10 mouse cellular contexts compared by ENCODE assay signal in genomic region chr5:28269469-28269991, GRCm38 (mm10). TPM values are rescaled to one million over a fixed set of nuclear protein-coding genes. Genes with fewer than 3 reads are reported as not detected.
A peak's percentile ranks its signal among the peaks of the same experiment; 100 is the strongest.
DNase-seq lines count a peak whose midpoint lies in the region; ATAC-seq and TF ChIP-seq lines count a peak whose summit lies in the region.
"Had no signal": no experiment of that assay in that cellular context is flagged by ENCODE, and none has a peak within 500 bp of the region (broad histone marks: within the 10 kb centered on the region; RNA-seq: fewer than 3 reads in every experiment).

No protein-coding gene starts in this region.

- TF ChIP-seq CTCF in bone marrow, adult 2 months (IDR thresholded peaks at IDR 0.05; ENCODE audit: control insufficient read depth, insufficient read depth, low read length): no peak
- no peak for TF ChIP-seq CTCF in kidney, adult 2 months (conservative IDR thresholded peaks at IDR 0.05; ENCODE audit: insufficient read depth, insufficient read length, low read depth, low read length)

- peak; percentile 46 for DNase-seq in liver, embryonic 13.5 days
- peak; percentile 48 for DNase-seq in thymus, postnatal 14 days
- no peak for DNase-seq in adrenal gland, adult (ENCODE audit: inconsistent age in 2 of 2, low spot score in 1 of 2)
- DNase-seq in kidney, adult 2 months: no peak
- no peak for DNase-seq in layer of hippocampus, postnatal 36 days
- DNase-seq: adrenal gland, adult 2 months had no signal

- H3K4me1 ChIP-seq in bone marrow, adult 2 months (ENCODE audit: control insufficient read depth, insufficient read depth, low read length): peaks cover 11% of the 10 kb centered on the region; the same call in 1 of the 2 replicates
- peaks cover 19% of the 10 kb centered on the region for H3K4me1 ChIP-seq in liver, embryonic 13.5 days (replicated peaks)
- H3K4me1 ChIP-seq in kidney, adult 2 months (ENCODE audit: control insufficient read depth, insufficient read depth, low read length): no peaks in the 10 kb centered on the region

- TF ChIP-seq POLR2A in bone marrow, adult 2 months (IDR thresholded peaks at IDR 0.05; ENCODE audit: borderline replicate concordance, control insufficient read depth, low read depth, low read length): no peak
- TF ChIP-seq POLR2A in kidney, adult 2 months (IDR thresholded peaks at IDR 0.05; ENCODE audit: low read depth, low read length): no peak

- H3K36me3 ChIP-seq in liver, embryonic 13.5 days: no peaks in the 10 kb centered on the region
- no peaks in the 10 kb centered on the region for H3K36me3 ChIP-seq in kidney, adult 2 months (ENCODE audit: control insufficient read depth, insufficient read depth, low read length)

- H3K9me3 ChIP-seq in liver, embryonic 13.5 days (replicated peaks): no peaks in the 10 kb centered on the region

- H3K27me3 ChIP-seq in liver, embryonic 13.5 days: no peaks in the 10 kb centered on the region; the same call in 1 of the 2 replicates
- H3K27me3 ChIP-seq in kidney, adult 2 months (replicated peaks; ENCODE audit: control insufficient read depth, insufficient read depth, low read length): no peaks in the 10 kb centered on the region

- peak overlapping the region; percentile 91 for H3K27ac ChIP-seq in bone marrow, adult 2 months (ENCODE audit: control insufficient read depth, insufficient read depth, low read depth, low read length, poor library complexity)
- peak overlapping the region; percentile 47 for H3K27ac ChIP-seq in liver, embryonic 13.5 days
- H3K27ac ChIP-seq in kidney, adult 2 months (ENCODE audit: insufficient read depth, low read depth, low read length): no peak overlapping the region
- H3K27ac ChIP-seq: heart, adult 2 months had no signal

- H3K4me3 ChIP-seq in bone marrow, adult 2 months (replicated peaks; ENCODE audit: control insufficient read depth, low read depth, low read length): peak overlapping the region; percentile 46
- no peak overlapping the region for H3K4me3 ChIP-seq in liver, embryonic 13.5 days (replicated peaks)
- H3K4me3 ChIP-seq in kidney, adult 2 months (ENCODE audit: insufficient read depth, low read depth, low read length): no peak overlapping the region
- H3K4me3 ChIP-seq: heart, adult 2 months had no signal

- peak; percentile 96 for ATAC-seq in liver, embryonic 13.5 days (ENCODE audit: low read depth)
- peak; percentile 94 for ATAC-seq in megakaryocyte-erythroid progenitor cell, adult 5-6 weeks (replicated peaks; ENCODE audit: low FRiP score, low TSS enrichment, poor library complexity, severe bottlenecking)
- ATAC-seq: midbrain, embryonic 16.5 days had no signal

- H3K4me2 ChIP-seq in liver, embryonic 13.5 days: peak overlapping the region; percentile 47

- H3K9ac ChIP-seq in liver, embryonic 13.5 days: peak overlapping the region; percentile 4; the same call in 1 of the 2 replicates

- 7% methylated on average over 6 of the region's 6 CpGs for WGBS in bone marrow, adult 2 months
- 6% methylated on average over 6 of the region's 6 CpGs for WGBS in liver, embryonic 13.5 days (ENCODE audit: insufficient replicate concordance)
- WGBS in kidney, adult 2 months: 60% methylated on average over 6 of the region's 6 CpGs

RNA-seq across cellular contexts. Expression of gene Cnpy1, which starts 23.9 kb away (rescaled TPM):
- polyA plus RNA-seq in bone marrow, adult 2 months (2011; ENCODE audit: insufficient read depth, insufficient read length, low replicate concordance, missing spikeins): not detected in 2 replicates
- polyA plus RNA-seq in liver, embryonic 13.5 days (2015; fragmentation: Nextera tagmentation; extraction: Ambion mirVana): 0.03 TPM in 1 of 2 replicates, not detected in the other
- total RNA-seq in megakaryocyte-erythroid progenitor cell, adult 5-6 weeks (2014; fragmentation: Nextera tagmentation): not detected in 2 replicates
- total RNA-seq in megakaryocyte-erythroid progenitor cell, adult 5-6 weeks (2017): not detected in 2 replicates
- 0.11 and 0.19 TPM in 2 replicates for polyA plus RNA-seq in kidney, adult 2 months (2012; rRNA removed)
- total RNA-seq in layer of hippocampus, postnatal 36 days (2021): under 1 TPM; 0.32 to 0.94 TPM
- total RNA-seq: adrenal gland, adult 2 months; heart, adult 2 months had no signal
- polyA plus RNA-seq: adrenal gland, adult 2 months; heart, adult 2 months had no signal

RNA-seq across cellular contexts. Expression of gene Rbm33, which starts 47.4 kb away (rescaled TPM):
- 27.9 and 36.3 TPM in 2 replicates for polyA plus RNA-seq in bone marrow, adult 2 months (2011; ENCODE audit: insufficient read depth, insufficient read length, low replicate concordance, missing spikeins)
- polyA plus RNA-seq in liver, embryonic 13.5 days (2015; fragmentation: Nextera tagmentation; extraction: Ambion mirVana): 5.7 and 7.3 TPM in 2 replicates
- total RNA-seq in megakaryocyte-erythroid progenitor cell, adult 5-6 weeks (2014; fragmentation: Nextera tagmentation): 60.5 and 63.1 TPM in 2 replicates
- total RNA-seq in megakaryocyte-erythroid progenitor cell, adult 5-6 weeks (2017): 36.8 and 60.4 TPM in 2 replicates
- polyA plus RNA-seq in kidney, adult 2 months (2012; rRNA removed): 18.4 and 19.0 TPM in 2 replicates
- total RNA-seq in layer of hippocampus, postnatal 36 days (2021): 10 to 100 TPM; 67.4 to 74.1 TPM

Comparison
In these comparisons a context has a peak if more than half of its experiments do, and no peak if none do; other contexts are left out.
1. DNase-seq: peak in liver, embryonic 13.5 days (single experiment) and thymus, postnatal 14 days (single experiment); none in adrenal gland, adult (0 of 2), kidney, adult 2 months (single experiment) and layer of hippocampus, postnatal 36 days (0 of 2).